Mouse (Mus musculus) macrophage (primary cell): ENCODE measurements around the gene AC140267.1. TPM values are rescaled to one million over a fixed set of nuclear protein-coding genes. Genes with fewer than 3 reads are reported as not detected.

Experiments used
- H3K27ac ChIP-seq: fragments of 350-480 bp; formaldehyde crosslinking; 2 replicates; pipeline ENCODE4 v1.9.0; 2021
- H3K36me3 ChIP-seq: fragments of 350-480 bp; formaldehyde crosslinking; 2 replicates; pipeline ENCODE4 v1.9.0; 2021; ENCODE audit errors: inconsistent target
- H3K4me3 ChIP-seq: fragments of 350-480 bp; formaldehyde crosslinking; 2 replicates; pipeline ENCODE4 v1.9.0; 2021; ENCODE audit errors: inconsistent target
- H3K79me2 ChIP-seq: fragments of 350-480 bp; formaldehyde crosslinking; 2 replicates; pipeline ENCODE4 v1.9.0; 2021; ENCODE audit errors: inconsistent target
- WGBS: methylation state at CpG from one replicate; pipeline ENCODE4 v1.1.7; 2026; ENCODE audit warnings: inconsistent platforms; ENCODE audit not compliant: missing documents; 5-methylcytosine and 5-hydroxymethylcytosine counted together
- polyA plus RNA-seq: library from polyadenylated mRNA; stranded (reverse); fragments of 250-400 nt; gene quantifications from 3 replicates; pipeline ENCODE4 v1.2.4, GENCODE M21; 2018; ENCODE audit warnings: inconsistent platforms

AC140267.1 gene
- polyA plus RNA-seq, 1 experiment from 2014 or later = not detected

- Histone ChIP-seq H3K36me3 (peaks cover 54% of the 10 kb centered on the region), H3K79me2 (peaks cover 15% of the 10 kb centered on the region), H3K4me3 (no peak overlapping the region), H3K27ac (0 out of 2 replicates have a peak overlapping the region, but pooled peaks have one; percentile 99)
- 85% methylated on average over 2 of the region's 2 CpGs for WGBS
These were observed 17.9 kb downstream of the AC140267.1 start for GRCm38 (mm10) chr15:80253530-80253929.

DNA sequence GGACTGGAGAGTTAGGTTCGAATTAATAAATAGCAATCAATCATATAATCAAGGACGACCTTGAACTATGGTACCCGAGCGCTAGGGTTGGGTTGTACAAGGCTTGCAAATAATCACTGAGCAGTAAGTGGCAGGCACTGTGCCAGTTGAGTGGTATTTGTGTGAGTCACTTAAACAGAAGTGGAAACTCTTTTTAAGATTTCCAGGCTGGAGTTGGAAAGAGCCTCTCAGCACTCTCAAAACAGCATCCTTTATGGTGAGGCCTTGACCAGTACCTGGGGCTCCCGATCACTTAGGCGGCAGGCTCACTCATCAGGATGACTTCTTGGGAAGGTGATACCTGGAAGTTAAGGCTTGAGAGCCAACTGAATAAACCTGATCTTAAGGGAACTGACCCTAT, 18.6 kb downstream of the AC140267.1 start:
- Histone ChIP-seq H3K4me3 (peak overlapping the region; percentile 96), H3K36me3 (peaks cover 47% of the 10 kb centered on the region), H3K79me2 (peaks cover 15% of the 10 kb centered on the region), H3K27ac (peak overlapping the region; percentile 99)
- 75% methylated on average over 6 of the region's 6 CpGs for WGBS

DNA sequence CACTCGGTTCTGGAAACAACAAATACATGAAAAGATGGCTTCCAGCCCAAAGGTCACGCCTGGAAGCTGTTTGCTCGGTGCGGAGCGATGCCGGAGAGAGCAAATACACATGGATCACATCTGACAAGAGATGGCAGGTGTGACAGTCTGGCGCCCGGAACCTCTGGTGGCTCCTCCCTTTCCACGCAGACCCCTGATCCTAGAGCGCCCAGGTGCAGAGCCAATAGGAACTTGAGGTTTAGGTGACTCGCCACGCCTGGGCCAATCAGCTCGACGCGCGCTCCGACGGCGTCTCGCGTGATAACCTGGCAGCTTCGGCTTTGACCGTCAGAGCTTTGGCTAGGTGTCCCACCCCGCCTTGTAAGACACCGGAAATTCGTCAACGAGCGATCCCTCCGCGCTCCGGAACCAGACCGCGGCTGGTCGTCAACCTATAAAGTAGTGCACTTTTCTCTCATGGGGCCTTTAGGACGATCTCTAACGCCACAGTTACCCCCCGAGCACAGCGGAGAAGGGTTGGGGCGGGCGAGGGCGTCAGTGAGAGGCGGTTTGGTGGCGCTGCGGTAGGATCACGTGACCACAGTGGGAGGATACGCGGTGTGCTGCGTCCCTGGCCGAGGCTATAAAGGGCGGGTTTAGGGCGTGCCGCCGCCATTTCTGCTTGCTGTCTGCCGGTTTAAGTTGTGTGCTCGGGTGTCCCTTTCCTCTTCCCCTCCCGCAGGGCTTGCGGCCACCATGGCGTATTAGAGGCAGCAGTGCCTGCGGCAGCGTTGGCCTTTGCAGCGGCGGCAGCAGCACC, 19.4 kb downstream of the AC140267.1 start, which contains the start of gene Atf4:
Gene Atf4 (plus strand): TSS at position 338 of the 799 bp plus-strand sequence.
- H3K4me3 ChIP-seq = peak within 1 kb of the TSS; percentile 96
- H3K79me2 ChIP-seq = peaks cover 15% of the 10 kb centered on the region
- WGBS = under 1% methylated on average over 58 of the region's 62 CpGs
- peaks cover 39% of the 10 kb centered on the region for H3K36me3 ChIP-seq
- peak within 1 kb of the TSS; percentile 99 for H3K27ac ChIP-seq

DNA sequence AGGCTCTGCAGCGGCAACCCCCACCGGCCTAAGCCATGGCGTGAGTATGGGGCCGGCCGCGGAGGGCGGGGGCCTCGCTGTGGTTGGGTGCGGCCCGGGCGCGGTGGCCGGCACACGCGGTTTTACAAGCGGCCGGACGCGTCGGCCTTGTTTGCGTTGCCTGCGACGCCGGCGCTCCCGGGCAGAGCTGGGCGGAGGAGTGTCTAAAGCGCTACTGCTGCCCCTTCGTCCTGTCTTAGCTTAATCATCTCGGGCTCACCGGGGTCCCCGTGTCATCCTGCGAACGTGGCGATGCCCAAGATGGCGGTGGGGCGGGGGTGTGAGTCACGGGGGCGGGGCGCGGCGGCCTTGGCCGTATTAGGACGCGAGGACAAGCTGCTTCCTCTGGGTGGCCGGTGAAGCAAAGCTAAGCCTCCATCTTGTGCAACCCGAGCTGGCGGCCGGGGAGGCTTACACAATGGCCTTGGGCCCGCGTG, 20.0 kb downstream of the AC140267.1 start:
- under 1% methylated on average over 51 of the region's 51 CpGs for WGBS
- Histone ChIP-seq H3K4me3 (peak overlapping the region; percentile 96), H3K27ac (peak overlapping the region; percentile 99), H3K36me3 (peaks cover 33% of the 10 kb centered on the region), H3K79me2 (peaks cover 15% of the 10 kb centered on the region)

DNA sequence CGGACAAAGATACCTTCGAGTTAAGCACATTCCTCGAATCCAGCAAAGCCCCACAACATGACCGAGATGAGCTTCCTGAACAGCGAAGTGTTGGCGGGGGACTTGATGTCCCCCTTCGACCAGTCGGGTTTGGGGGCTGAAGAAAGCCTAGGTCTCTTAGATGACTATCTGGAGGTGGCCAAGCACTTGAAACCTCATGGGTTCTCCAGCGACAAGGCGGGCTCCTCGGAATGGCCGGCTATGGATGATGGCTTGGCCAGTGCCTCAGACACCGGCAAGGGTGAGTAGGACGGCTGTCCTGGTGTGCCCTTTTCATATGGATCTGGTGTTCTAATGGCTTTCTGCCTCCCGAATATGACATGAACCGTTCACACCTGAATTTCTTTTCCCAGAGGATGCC, 20.6 kb downstream of the AC140267.1 start:
- Histone ChIP-seq H3K4me3 (peak overlapping the region; percentile 96), H3K36me3 (peaks cover 27% of the 10 kb centered on the region), H3K27ac (peak overlapping the region; percentile 99), H3K79me2 (peaks cover 15% of the 10 kb centered on the region)
- 7% methylated on average over 16 of the region's 16 CpGs for WGBS

DNA sequence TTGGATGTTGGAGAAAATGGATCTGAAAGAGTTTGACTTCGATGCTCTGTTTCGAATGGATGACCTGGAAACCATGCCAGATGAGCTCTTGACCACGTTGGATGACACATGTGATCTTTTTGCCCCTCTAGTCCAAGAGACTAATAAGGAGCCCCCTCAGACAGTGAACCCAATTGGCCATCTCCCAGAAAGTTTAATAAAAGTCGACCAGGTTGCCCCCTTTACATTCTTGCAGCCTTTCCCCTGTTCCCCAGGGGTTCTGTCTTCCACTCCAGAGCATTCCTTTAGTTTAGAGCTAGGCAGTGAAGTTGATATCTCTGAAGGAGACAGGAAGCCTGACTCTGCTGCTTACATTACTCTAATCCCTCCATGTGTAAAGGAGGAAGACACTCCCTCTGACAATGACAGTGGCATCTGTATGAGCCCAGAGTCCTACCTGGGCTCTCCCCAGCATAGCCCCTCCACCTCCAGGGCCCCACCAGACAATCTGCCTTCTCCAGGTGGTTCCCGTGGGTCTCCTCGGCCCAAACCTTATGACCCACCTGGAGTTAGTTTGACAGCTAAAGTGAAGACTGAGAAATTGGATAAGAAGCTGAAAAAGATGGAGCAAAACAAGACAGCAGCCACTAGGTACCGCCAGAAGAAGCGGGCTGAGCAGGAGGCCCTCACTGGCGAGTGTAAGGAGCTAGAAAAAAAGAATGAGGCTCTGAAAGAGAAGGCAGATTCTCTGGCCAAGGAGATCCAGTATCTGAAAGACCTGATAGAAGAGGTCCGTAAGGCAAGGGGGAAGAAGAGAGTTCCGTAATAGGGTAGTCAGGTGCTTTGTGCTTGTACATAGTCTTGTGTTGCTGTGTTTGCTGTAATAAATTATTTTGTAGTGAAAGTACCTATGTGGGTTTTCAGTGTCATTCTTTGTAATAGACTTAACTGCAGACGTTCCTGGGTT, 21.3 kb downstream of the AC140267.1 start:
- H3K79me2 ChIP-seq = peaks cover 20% of the 10 kb centered on the region
- H3K4me3 ChIP-seq = peak overlapping the region; percentile 96
- 66% methylated on average over 12 of the region's 12 CpGs for WGBS
- peaks cover 21% of the 10 kb centered on the region; the same call in 1 of the 2 replicates for H3K36me3 ChIP-seq
- peak overlapping the region; percentile 99 for H3K27ac ChIP-seq

DNA sequence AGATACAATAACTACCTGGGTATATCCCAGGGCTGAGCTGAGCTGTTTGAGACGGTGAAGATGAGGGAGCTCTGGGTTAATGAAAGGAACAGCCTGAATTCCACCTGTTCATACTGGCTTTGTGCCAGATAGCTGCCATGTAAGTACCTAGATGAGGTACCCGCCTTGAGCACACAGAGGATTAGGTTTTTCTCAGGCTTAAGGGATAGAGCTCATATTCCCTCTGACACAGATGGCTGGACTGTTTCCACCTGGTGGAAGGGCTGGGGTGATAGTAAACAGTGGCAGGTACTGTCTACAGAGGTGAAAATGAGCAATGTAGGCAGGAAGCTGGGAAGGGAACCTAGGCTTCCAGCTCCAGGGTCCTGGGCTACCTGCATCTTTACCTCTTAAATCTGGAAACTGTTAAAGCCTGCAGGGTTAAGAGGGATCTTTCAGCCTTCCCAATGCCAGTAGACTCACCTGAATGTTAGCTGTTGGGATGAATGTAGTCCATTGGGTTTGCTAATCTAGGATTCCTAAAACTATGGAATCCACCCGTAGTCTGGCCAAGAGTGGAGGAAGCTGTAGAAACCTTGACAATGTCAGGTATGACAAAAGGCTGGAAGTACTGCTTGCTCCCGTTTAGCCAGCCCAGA, 22.1 kb downstream of the AC140267.1 start:
- Histone ChIP-seq H3K4me3 (no peak overlapping the region), H3K79me2 (peaks cover 28% of the 10 kb centered on the region), H3K36me3 (peaks cover 17% of the 10 kb centered on the region; the same call in 1 of the 2 replicates), H3K27ac (no peak overlapping the region)
- 67% methylated on average over 4 of the region's 4 CpGs for WGBS

GRCm38 (mm10) chr15:80258240-80259170, 22.9 kb downstream of the AC140267.1 start:
- H3K79me2 ChIP-seq = peaks cover 35% of the 10 kb centered on the region
- WGBS = 74% methylated on average over 11 of the region's 11 CpGs
- H3K36me3 ChIP-seq = peaks cover 17% of the 10 kb centered on the region; the same call in 1 of the 2 replicates
- no peak overlapping the region for H3K27ac ChIP-seq
- no peak overlapping the region for H3K4me3 ChIP-seq

DNA sequence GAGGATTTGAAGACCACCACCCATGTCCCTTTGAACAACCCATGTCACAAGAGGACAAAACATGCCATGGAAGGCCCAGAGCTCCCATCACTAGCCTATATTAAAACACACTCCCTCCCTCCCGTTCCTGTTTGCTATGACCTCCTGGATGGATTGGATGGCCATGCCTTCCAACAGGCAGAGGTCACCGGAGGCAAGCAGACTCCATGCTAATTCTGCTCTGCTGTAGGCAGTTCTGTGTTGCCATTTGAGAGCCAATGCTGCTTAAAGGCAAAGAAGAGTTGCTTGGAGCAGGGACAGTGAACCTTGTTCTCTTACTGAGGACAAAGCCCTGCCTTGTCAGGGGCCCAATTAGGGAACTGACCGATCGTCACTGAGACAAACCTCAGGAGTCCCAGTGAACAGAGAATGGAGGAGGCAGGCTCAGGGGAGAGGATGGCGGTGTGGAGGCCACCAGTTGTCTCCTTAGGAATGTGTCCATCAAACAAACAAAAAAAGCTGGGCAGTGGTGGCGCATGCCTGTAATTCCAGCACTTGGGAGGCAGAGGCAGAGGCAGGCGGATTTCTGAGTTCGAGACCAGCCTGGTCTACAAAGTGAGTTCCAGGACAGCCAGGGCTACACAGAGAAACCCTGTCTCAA, 23.9 kb downstream of the AC140267.1 start:
- Histone ChIP-seq H3K36me3 (peaks cover 17% of the 10 kb centered on the region; the same call in 1 of the 2 replicates), H3K4me3 (no peak overlapping the region), H3K79me2 (peaks cover 39% of the 10 kb centered on the region), H3K27ac (no peak overlapping the region)
- WGBS = 86% methylated on average over 8 of the region's 8 CpGs

GRCm38 (mm10) chr15:80260677-80261076, 25.0 kb downstream of the AC140267.1 start:
- Histone ChIP-seq H3K36me3 (peaks cover 17% of the 10 kb centered on the region; the same call in 1 of the 2 replicates), H3K4me3 (no peak overlapping the region), H3K27ac (no peak overlapping the region), H3K79me2 (peaks cover 39% of the 10 kb centered on the region)
- WGBS = 19% methylated on average over 3 of the region's 3 CpGs

GRCm38 (mm10) chr15:80261100-80261499, 25.5 kb downstream of the AC140267.1 start:
- WGBS = 90% methylated on average over 6 of the region's 7 CpGs
- Histone ChIP-seq H3K4me3 (no peak overlapping the region), H3K36me3 (peaks cover 17% of the 10 kb centered on the region; the same call in 1 of the 2 replicates), H3K79me2 (peaks cover 36% of the 10 kb centered on the region), H3K27ac (no peak overlapping the region)

GRCm38 (mm10) chr15:80263610-80264575, 28.3 kb downstream of the AC140267.1 start, which contains the start of gene Rps19bp1:
TSS of gene Rps19bp1 (minus strand) at chr15:80264315.
- H3K79me2 ChIP-seq = peaks cover 24% of the 10 kb centered on the region
- WGBS = 1% methylated on average over 66 of the region's 66 CpGs
- H3K27ac ChIP-seq = peak within 1 kb of the TSS; percentile 46
- H3K36me3 ChIP-seq = no peaks in the 10 kb centered on the region
- peak within 1 kb of the TSS; percentile 84 for H3K4me3 ChIP-seq
